Mouse (Mus musculus) heart, embryonic 10.5 days (tissue): Measurements from ENCODE around the gene Olfr312. TPM values are rescaled to one million over a fixed set of nuclear protein-coding genes. Genes with fewer than 3 reads are reported as not detected.
A peak's percentile ranks its signal among the peaks of the same experiment; 100 is the strongest.
"Not testable (repeated sequence)": the region's sequence is repeated elsewhere in the genome, so short reads cannot be mapped to it uniquely, and the experiment has no call there.

ENCODE experiments used
- DNase-seq: peaks from one replicate; pipeline ENCODE4 v3.0.0-alpha.2; 2017; ENCODE audit warnings: low spot score
- H3K27ac ChIP-seq: fragments of 300-500 bp; sonication (generic); 2 replicates; pipeline ENCODE4 v1.5.1; 2016; ENCODE audit warnings: mild to moderate bottlenecking
- H3K27me3 ChIP-seq: fragments of 300-500 bp; sonication (generic); 2 replicates; pipeline ENCODE4 v1.6.1; 2016; ENCODE audit warnings: mild to moderate bottlenecking; ENCODE audit not compliant: poor library complexity, insufficient read depth, severe bottlenecking
- H3K36me3 ChIP-seq: fragments of 300-500 bp; sonication (generic); 2 replicates; pipeline ENCODE4 v1.6.1; 2016; ENCODE audit warnings: mild to moderate bottlenecking, moderate library complexity
- H3K4me1 ChIP-seq: fragments of 300-500 bp; sonication (generic); 2 replicates; pipeline ENCODE4 v1.6.1; 2016; ENCODE audit warnings: mild to moderate bottlenecking
- H3K4me3 ChIP-seq: fragments of 300-500 bp; sonication (generic); 2 replicates; pipeline ENCODE4 v1.5.1; 2016; ENCODE audit warnings: mild to moderate bottlenecking, moderate library complexity
- H3K9me3 ChIP-seq: fragments of 300-500 bp; sonication (generic); 2 replicates; pipeline ENCODE4 v1.6.1; 2016; ENCODE audit warnings: mild to moderate bottlenecking, moderate library complexity
- WGBS: fragments of 180-500 bp; shearing (Covaris S2); methylation state at CpG from one replicate; pipeline ENCODE4 v1.1.7; 2016; 5-methylcytosine and 5-hydroxymethylcytosine counted together
- polyA plus RNA-seq: library from polyadenylated mRNA; unstranded; fragments of >200 nt; fragmentation: Nextera tagmentation; extraction: Ambion mirVana; gene quantifications from 2 replicates; pipeline ENCODE4 v1.2.1, GENCODE M21; 2016

Gene Olfr312
- polyA plus RNA-seq, 1 experiment from 2014 or later, result not detected

DNA sequence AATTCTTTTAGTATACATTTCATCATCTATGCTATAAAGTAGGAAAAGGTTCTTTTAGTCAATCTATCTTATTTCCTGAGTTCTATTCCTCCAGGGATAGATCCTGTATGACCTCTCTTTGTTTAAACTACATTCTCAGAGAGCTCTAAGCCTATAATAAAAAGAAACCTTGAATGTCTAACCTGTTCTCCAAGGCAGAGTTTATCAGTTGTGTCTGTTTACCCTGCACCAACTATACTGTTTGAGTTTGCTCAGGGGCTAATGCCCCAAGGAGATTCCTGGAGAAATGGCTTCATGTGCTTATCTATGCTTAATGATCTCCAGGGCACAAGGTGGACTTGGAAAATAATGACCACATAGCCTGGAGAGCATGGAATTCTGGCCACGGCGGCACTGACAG lies 24.6 kb upstream of the Olfr312 start:
- no peaks in the 10 kb centered on the region for H3K36me3 ChIP-seq
- 68% methylated on average over 2 of the region's 2 CpGs for WGBS
- H3K27me3 ChIP-seq, result no peaks in the 10 kb centered on the region
- peaks cover 14% of the 10 kb centered on the region for H3K4me1 ChIP-seq
- no peak overlapping the region for H3K27ac ChIP-seq
- no peak overlapping the region for H3K4me3 ChIP-seq
- no peaks in the 10 kb centered on the region for H3K9me3 ChIP-seq
- no peak for DNase-seq

DNA sequence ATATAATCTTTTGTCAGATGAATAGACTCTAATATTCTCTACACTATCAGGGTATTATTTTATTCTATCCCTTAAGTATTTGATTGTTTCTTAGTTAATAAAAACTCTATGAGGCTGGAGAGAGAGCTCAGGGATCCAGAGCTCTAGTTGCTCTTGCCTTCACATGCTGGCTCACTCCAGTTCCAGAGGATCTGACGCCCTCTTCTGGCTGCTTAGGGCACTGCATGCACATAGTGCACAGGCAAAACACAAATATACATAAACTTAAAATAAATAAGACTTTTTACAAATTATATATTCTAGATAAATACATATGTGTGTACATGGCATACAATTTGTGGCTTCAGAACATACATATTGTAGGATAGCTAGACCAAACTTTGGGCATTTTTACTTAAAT lies 17.0 kb upstream of the Olfr312 start:
- H3K4me3 ChIP-seq, result no peak overlapping the region
- no peaks in the 10 kb centered on the region for H3K9me3 ChIP-seq
- WGBS, result 8% methylated on average over 1 of the region's 1 CpGs

DNA sequence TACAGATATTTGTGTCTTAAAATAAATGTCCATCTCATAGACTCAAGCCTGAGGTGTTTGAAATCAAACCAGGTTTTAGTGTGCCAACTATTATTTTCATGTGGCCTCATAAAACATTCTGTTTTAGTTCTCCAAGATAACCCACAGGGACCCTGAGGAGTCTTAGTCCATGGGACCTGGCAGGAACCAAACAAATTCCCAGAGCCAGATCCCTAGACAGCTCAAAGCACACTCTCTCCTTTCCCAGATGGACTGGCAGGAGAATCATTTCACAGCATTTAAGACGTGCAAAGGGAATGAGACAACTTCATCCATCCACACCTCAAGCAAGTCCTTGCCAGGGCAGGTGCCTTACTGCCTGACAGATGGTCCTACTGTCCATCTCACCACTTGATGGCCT lies 14.3 kb upstream of the Olfr312 start, which contains the start of gene Olfr313:
TSS of gene Olfr313 (plus strand) at position 301 of the 400 bp plus-strand sequence.
- H3K4me3 ChIP-seq, H3K27ac ChIP-seq: not testable (repeated sequence)
- 58% methylated on average over 1 of the region's 1 CpGs for WGBS

More for the DNA sequence above, 17.0 kb upstream of the Olfr312 start:
- Histone ChIP-seq H3K27me3 (no peaks in the 10 kb centered on the region), H3K27ac (no peak overlapping the region), H3K36me3 (no peaks in the 10 kb centered on the region), H3K4me1 (no peaks in the 10 kb centered on the region)
- DNase-seq, result no peak

DNA sequence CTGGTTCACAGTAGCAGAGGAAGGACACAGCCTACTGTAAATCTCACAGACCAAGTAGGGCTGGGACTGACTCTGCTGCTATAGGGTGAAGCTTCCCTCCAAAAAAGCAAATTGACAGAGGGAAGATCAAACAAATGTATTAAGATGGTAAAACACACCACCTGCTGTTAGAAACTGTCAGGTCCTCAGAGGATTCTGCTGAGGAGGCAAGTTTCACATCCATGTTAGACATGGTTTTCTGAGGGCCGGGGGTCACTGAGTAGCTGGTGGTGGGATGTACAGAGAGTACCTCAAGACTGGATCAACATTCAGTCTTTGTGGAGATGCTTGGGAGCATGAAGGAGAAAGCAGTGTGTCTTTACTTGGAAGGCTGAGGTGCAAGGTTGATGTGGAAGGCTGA lies 13.4 kb upstream of the Olfr312 start:
- Histone ChIP-seq H3K4me3 (no peak overlapping the region), H3K27me3 (no peaks in the 10 kb centered on the region), H3K36me3 (no peaks in the 10 kb centered on the region), H3K27ac (no peak overlapping the region), H3K4me1 (no peaks in the 10 kb centered on the region), H3K9me3 (no peaks in the 10 kb centered on the region)
- no peak for DNase-seq
- WGBS, result 78% methylated on average over 1 of the region's 1 CpGs

More for the DNA sequence above, 14.3 kb upstream of the Olfr312 start, which contains the start of gene Olfr313:
- not testable (repeated sequence) for H3K27me3 ChIP-seq, H3K9me3 ChIP-seq, H3K36me3 ChIP-seq, H3K4me1 ChIP-seq, DNase-seq

DNA sequence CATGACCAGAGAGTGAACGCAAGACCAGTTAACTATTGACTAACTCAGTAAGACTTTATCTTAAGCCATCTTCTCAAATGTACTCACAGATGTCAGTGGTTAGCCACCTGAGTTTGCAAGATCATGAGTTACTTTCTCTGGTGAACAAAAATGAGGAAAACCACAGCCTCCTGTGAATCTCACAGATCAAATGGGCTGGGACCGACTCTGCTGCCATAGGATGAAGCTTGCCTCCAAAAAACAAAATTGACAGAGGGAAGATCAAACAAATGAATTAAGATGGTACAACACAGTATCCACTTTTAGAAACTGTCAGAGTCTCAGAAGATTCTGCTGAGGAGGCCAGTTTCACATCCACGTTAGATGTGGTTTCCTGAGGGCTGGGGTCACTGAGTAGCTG lies 727 bp downstream of the Olfr312 start:
- no peak for DNase-seq
- no peak overlapping the region for H3K4me3 ChIP-seq
- H3K36me3 ChIP-seq, result no peaks in the 10 kb centered on the region
- WGBS, result 79% methylated on average over 3 of the region's 3 CpGs
- H3K4me1 ChIP-seq, result no peaks in the 10 kb centered on the region
- H3K27ac ChIP-seq, result no peak overlapping the region
- H3K9me3 ChIP-seq, result no peaks in the 10 kb centered on the region
- no peaks in the 10 kb centered on the region for H3K27me3 ChIP-seq

DNA sequence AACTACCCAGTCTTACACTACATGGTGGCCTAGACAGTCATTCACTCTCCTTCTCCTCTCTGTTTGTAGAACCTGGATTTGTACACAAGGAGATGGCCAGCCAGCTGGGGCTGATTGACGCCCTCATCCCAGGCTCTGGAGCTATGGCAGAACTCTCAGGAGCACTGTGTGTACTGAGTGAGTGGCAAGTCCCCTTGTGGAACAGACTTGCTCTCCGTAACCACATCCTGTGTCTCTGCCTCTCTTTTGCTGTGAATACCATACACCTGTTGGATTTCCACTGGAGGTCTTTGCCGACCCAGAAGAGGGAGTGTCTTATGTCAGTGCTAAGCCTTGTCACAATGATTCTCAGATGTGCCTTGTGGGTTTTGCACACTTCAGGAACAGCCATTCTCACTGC lies 3.5 kb downstream of the Olfr312 start:
- WGBS, result 76% methylated on average over 3 of the region's 3 CpGs
- H3K27ac ChIP-seq, DNase-seq: not testable (repeated sequence)

DNA sequence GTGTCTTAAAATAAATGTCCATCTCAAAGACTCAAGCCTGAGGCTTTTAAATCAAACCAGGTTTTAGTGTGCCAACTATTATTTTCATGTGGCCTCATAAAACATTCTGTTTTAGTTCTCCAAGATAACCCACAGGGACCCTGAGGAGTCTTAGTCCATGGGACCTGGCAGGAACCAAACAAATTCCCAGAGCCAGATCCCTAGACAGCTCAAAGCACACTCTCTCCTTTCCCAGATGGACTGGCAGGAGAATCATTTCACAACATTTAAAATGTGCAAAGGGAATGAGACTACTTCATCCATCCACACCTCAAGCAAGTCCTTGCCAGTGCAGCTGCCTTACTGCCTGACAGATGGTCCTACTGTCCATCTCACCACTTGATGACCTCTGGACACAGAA lies 9.9 kb downstream of the Olfr312 start, which contains the start of gene Olfr311:
TSS of gene Olfr311 (plus strand) at position 301 of the 400 bp plus-strand sequence.
- H3K4me1 ChIP-seq, H3K27ac ChIP-seq, H3K27me3 ChIP-seq, H3K4me3 ChIP-seq, DNase-seq, H3K36me3 ChIP-seq, H3K9me3 ChIP-seq: not testable (repeated sequence)

More for the DNA sequence above, 3.5 kb downstream of the Olfr312 start:
- H3K27me3 ChIP-seq, H3K4me1 ChIP-seq, H3K4me3 ChIP-seq, H3K9me3 ChIP-seq, H3K36me3 ChIP-seq: not testable (repeated sequence)

DNA sequence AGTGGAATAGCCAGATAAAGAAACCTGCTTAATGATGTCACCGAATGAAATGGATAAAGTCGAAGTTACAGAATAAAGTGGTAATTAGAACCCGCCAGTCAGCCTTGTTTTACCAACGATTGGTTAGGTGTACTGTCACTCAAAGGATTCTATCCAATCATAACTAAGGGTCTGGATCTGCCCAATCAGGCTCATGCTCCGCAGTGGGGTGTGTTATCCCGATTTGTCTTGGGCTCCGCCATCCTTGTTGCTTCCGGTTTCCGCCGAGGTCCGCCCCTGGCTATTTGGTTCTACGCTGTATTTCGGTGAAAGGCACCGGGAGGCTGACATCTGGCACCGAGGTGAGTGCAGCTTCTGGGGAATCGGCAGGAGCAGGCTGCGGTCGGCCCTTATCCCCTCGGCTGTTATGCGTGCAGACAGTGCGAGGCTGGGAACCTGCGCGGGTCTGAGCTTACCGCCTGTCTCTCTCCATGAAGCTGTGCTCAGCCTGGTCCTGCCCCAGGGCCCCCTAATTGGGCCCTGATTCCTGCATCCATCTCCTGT lies 18.0 kb downstream of the Olfr312 start, which contains the start of gene Gm12258:
TSS of gene Gm12258 (plus strand) at position 240 of the 543 bp plus-strand sequence.
- peak within 1 kb of the TSS; percentile 87 for H3K27ac ChIP-seq
- H3K36me3 ChIP-seq, result peaks cover 32% of the 10 kb centered on the region
- WGBS, result under 1% methylated on average over 24 of the region's 24 CpGs
- no peaks in the 10 kb centered on the region for H3K9me3 ChIP-seq
- H3K27me3 ChIP-seq, result no peaks in the 10 kb centered on the region
- peak; percentile 94 for DNase-seq
- peak within 1 kb of the TSS; percentile 81 for H3K4me3 ChIP-seq
- H3K4me1 ChIP-seq, result peaks cover 9% of the 10 kb centered on the region

DNA sequence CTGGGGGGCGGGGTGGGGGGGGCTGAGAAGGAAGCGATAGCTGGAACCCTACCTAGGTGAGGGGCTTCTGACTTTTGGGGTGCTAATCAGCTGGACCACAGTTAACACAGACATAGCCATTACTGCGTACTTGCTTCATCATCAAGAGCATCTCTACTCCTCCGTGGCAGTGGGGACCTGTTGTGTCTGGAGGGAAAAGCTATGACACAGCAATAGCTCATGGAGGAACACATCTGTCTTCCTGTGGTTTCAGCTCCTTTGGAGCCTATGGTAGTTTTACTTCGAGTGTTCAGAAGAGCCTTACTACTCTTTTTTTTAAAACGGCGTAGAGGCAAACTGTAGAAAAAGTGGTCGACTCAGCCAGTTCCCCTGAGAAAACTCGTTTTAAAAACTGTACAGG lies 18.6 kb downstream of the Olfr312 start:
- Histone ChIP-seq H3K9me3 (no peaks in the 10 kb centered on the region), H3K4me3 (peak overlapping the region; percentile 81), H3K27ac (peak overlapping the region; percentile 87), H3K4me1 (peaks cover 9% of the 10 kb centered on the region), H3K36me3 (peaks cover 38% of the 10 kb centered on the region), H3K27me3 (no peaks in the 10 kb centered on the region)
- peak; percentile 53 for DNase-seq
- 50% methylated on average over 9 of the region's 9 CpGs for WGBS

DNA sequence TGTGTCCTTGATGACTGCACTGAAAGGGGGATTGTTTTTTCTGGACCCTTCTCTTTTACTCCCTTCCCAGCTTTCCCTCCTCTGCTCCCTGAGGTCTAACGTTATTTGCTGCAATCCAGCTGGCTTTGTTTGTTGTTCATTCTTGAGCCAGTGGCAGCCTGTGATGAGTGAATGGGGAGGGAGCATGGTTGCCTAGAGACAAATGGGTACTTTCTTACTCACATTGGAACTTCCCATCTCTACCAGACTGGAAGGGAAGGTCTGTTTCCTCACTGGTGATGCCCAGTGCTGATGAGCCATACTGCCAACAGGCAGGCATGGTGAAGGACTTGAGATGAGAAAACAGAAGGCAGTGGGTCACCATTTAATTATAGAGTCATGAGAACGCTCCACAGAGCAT lies 20.7 kb downstream of the Olfr312 start:
- no peak overlapping the region for H3K4me3 ChIP-seq
- no peak overlapping the region for H3K27ac ChIP-seq
- WGBS, result 63% methylated on average over 2 of the region's 2 CpGs
- peak; percentile 38 for DNase-seq
- no peaks in the 10 kb centered on the region for H3K27me3 ChIP-seq
- no peaks in the 10 kb centered on the region for H3K9me3 ChIP-seq
- H3K4me1 ChIP-seq, result peaks cover 9% of the 10 kb centered on the region
- H3K36me3 ChIP-seq, result peaks cover 49% of the 10 kb centered on the region

DNA sequence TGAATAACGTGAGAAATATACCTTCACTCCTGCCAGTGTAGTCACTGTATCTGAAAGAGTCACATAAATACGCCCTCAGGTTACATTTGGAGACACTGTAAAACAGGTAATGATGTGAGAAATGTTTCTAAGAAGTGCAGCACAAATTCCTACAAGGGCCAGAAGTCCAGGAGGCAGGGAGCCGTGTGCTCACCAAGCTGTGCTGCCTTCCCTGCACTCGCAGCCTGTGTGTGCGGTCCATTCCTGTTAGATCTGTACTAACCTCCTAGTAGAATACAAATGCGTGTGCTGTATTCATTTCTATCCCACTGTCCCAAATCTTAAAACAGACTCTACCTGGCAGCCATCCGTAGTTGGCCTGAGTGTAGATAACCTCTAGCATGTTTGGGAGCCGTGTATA lies 31.7 kb downstream of the Olfr312 start:
- Histone ChIP-seq H3K4me3 (no peak overlapping the region), H3K27ac (no peak overlapping the region), H3K9me3 (peaks cover 17% of the 10 kb centered on the region), H3K4me1 (no peaks in the 10 kb centered on the region), H3K36me3 (peaks cover 54% of the 10 kb centered on the region), H3K27me3 (no peaks in the 10 kb centered on the region)
- whole genome bisulfite sequencing, result 90% methylated on average over 8 of the region's 8 CpGs
- DNase-seq, result no peak

DNA sequence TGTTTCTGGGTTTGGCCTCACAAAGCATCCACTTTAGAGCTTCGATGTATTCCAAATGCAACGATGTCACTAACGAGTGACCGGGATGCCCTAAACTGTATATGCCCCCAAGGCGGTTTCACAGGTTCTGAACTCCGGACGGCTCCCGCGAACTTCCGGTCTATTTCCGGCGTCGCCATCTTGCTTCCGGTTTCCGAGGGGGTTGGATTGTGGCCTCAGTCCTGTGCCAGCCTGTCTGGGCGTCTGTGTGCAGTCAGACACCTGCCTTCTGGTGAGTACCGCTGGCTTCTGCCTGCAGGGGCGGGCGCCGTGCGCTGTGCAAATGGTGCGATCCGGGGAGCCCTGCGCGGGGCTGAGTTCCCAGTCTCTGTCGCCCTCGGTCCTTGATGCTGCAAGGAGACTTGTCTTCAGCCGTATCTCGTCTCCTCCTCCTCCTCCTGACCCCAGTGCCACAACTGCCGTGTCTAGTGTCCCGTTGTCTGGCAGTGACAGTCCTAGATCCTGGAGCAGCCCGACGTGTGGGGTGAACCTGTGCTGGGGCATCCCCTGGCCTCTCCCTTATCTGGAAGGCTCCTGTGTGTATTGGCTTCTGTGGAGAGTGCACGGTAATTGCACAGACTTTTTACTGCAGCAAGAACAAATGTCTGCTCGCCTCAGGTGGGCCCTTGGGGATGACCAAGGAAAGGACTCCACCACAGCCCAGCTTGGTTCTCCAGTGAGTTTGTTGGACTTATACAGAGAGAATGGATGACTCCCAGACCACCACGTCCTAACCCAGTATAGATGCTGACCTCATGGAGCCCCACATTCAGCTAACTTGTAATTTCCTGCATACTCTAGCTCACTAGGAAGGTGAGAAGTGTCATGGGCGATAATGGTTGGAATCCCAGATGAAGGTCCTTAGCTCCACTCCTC lies 38.3 kb downstream of the Olfr312 start, which contains the start of gene 2810021J22Rik:
TSS of gene 2810021J22Rik (plus strand) at position 178 of the 915 bp plus-strand sequence.
- WGBS, result 6% methylated on average over 37 of the region's 37 CpGs
- Histone ChIP-seq H3K4me1 (peaks cover 12% of the 10 kb centered on the region), H3K4me3 (peak within 1 kb of the TSS; percentile 91), H3K9me3 (no peaks in the 10 kb centered on the region), H3K36me3 (peaks cover 22% of the 10 kb centered on the region), H3K27ac (peak within 1 kb of the TSS; percentile 93), H3K27me3 (no peaks in the 10 kb centered on the region)
- DNase-seq, result peak; percentile 94

DNA sequence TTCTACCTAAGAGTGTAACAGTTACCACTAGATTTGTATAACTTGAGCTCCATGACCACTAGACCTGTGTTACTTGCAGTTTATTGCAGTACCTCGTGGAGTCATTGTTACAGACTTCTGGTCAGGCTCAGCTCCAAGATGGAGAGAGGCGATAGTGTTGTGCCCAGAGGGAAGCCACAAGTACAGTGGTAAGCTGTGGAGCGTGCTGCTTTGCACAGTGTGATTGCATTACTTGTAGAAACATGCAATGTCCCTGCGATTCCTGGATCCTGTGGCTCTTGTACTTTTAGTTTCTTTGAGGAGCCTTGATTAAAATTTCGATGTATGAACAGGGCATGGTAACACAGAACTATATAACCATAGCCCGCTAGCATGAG lies 38.9 kb downstream of the Olfr312 start:
- H3K36me3 ChIP-seq, result peaks cover 22% of the 10 kb centered on the region
- DNase-seq, result no peak
- no peaks in the 10 kb centered on the region for H3K9me3 ChIP-seq
- H3K27ac ChIP-seq, result peak overlapping the region; percentile 93; the same call in 1 of the 2 replicates
- WGBS, result 85% methylated on average over 6 of the region's 6 CpGs
- peaks cover 12% of the 10 kb centered on the region for H3K4me1 ChIP-seq
- H3K27me3 ChIP-seq, result no peaks in the 10 kb centered on the region
- H3K4me3 ChIP-seq, result peak overlapping the region; percentile 91
